Mouse (Mus musculus): ENCODE results near the gene Hsd17b3.

DNA sequence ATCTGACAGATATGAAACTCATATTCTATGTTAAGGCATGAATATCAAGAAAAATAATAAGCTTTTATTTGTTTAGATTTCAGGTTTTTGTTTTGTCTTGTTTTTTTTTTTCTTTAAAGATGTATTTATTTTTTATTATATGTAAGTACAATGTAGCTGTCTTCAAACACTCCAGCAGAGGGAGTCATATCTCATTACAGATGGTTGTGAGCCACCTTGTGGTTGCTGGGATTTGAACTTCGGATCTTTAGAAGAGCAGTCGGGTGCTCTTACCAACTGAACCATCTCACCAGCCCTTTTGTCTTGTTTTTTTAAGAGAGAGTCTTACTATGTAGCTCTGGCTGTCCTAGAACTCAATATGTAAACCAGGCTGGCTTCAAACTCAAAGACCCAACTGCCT is 28.4 kb upstream of the Hsd17b3 start:
- TF ChIP-seq POLR2A (IDR thresholded peaks at IDR 0.05; ENCODE audit: borderline replicate concordance, low read depth, low read length) (no peak), CTCF (IDR thresholded peaks at IDR 0.05; ENCODE audit: low read depth, low read length) (no peak)

All from bone marrow macrophage, adult 2 months (primary cell).